Mouse (Mus musculus) stomach, embryonic 14.5 days (tissue): Measurements from ENCODE around the gene Lrrc31. TPM values are rescaled to one million over a fixed set of nuclear protein-coding genes. Genes with fewer than 3 reads are reported as not detected.
"Not testable (repeated sequence)": the region's sequence is repeated elsewhere in the genome, so short reads cannot be mapped to it uniquely, and the experiment has no call there.

ENCODE experiments used
- ATAC-seq: fragments of 200-750 bp; cut with Nextera tagmentation; 2 replicates; pipeline ENCODE4 v1.8.0; 2017; ENCODE audit warnings: low read depth, moderate TSS enrichment; ENCODE audit not compliant: insufficient number of reproducible peaks, insufficient read depth, low FRiP score
- H3K27ac ChIP-seq: fragments of 300-500 bp; sonication (generic); 2 replicates; pipeline ENCODE4 v1.5.1; 2014; ENCODE audit warnings: mild to moderate bottlenecking, low read length, moderate library complexity, mixed read lengths
- H3K27me3 ChIP-seq: fragments of 300-500 bp; sonication (generic); 2 replicates; pipeline ENCODE4 v1.6.1; 2014; ENCODE audit warnings: low read length, control low read depth, mixed read lengths; ENCODE audit not compliant: control insufficient read depth, insufficient read depth
- H3K36me3 ChIP-seq: fragments of 300-500 bp; sonication (generic); 2 replicates; pipeline ENCODE4 v1.6.1; 2014; ENCODE audit warnings: mild to moderate bottlenecking, control low read depth, low read length, moderate library complexity, mixed read lengths; ENCODE audit not compliant: control insufficient read depth, insufficient read depth
- H3K4me1 ChIP-seq: fragments of 300-500 bp; sonication (generic); 2 replicates; pipeline ENCODE4 v1.6.1; 2014; ENCODE audit warnings: low read length, control low read depth, mixed read lengths; ENCODE audit not compliant: control insufficient read depth, insufficient read depth
- H3K4me2 ChIP-seq: fragments of 300-500 bp; sonication (generic); replicated peaks from 2 replicates; pipeline ENCODE4 v1.6.1; 2014; ENCODE audit warnings: low read depth, low read length, control low read depth
- H3K4me3 ChIP-seq: fragments of 300-500 bp; sonication (generic); 2 replicates; pipeline ENCODE4 v1.5.1; 2014; ENCODE audit warnings: low read depth, low read length, control low read depth
- H3K9ac ChIP-seq: fragments of 300-500 bp; sonication (generic); replicated peaks from 2 replicates; pipeline ENCODE4 v1.6.1; 2014; ENCODE audit warnings: low read depth, mild to moderate bottlenecking, control low read depth, low read length, moderate library complexity, mixed read lengths
- H3K9me3 ChIP-seq: fragments of 300-500 bp; sonication (generic); 2 replicates; pipeline ENCODE4 v1.6.1; 2016; ENCODE audit warnings: low read depth, low read length, control low read depth; ENCODE audit not compliant: control insufficient read depth
- WGBS: fragments of 180-500 bp; shearing (Covaris S2); extraction: QIAGEN DNeasy Blood & Tissue Kit; methylation state at CpG from one replicate; pipeline ENCODE4 v1.1.7; 2014; 5-methylcytosine and 5-hydroxymethylcytosine counted together
- polyA plus RNA-seq: library from polyadenylated mRNA; unstranded; fragments of >200 nt; fragmentation: Nextera tagmentation; extraction: Ambion mirVana; gene quantifications from 2 replicates; pipeline ENCODE4 v1.2.1, GENCODE M21; 2014

Gene Lrrc31
- 0.39 and 1.4 TPM in 2 replicates for polyA plus RNA-seq

DNA sequence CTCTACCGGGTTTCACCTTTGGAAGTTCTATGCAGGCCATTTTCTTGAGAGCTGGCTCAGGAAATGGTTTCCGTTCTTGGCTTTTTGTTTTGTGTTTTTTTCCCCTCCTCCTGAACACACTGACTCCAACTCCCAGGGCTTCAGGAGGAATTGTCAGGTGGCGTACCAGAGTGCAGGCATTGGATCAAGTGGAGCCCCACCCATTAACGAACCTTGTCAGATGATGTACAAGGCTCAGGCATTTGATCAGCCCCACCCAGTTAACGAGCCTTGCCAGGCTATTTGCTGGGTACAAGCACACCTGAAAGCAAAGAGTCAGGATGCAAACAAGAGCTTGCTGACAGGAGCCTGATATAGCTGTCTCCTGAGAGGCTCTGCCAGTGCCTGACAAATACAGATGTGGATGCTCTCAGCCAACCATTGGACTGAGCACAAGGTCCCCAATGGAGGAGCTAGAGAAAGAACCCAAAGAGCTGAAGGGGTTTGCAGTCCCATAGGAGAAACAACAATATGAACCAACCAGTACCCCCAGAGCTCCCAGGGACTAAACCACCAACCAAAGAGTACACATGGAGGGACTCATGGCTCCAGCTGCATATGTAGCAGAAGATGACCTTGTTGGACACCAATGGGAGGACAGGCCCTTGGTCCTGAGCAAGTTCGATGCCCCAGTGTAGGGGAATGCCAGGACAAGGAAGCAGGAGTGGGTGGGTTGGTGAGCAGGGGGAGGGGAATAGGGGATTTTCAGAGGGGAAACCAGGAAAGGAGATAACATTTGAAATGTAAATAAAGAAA, at the start of gene Lrrc31:
TSS of gene Lrrc31 (minus strand) at position 133 of the 795 bp plus-strand sequence.
- 72% methylated on average over 6 of the region's 6 CpGs for WGBS
- not testable (repeated sequence) for H3K4me2 ChIP-seq, H3K4me1 ChIP-seq, ATAC-seq, H3K9me3 ChIP-seq, H3K36me3 ChIP-seq, H3K27me3 ChIP-seq, H3K9ac ChIP-seq, H3K4me3 ChIP-seq, H3K27ac ChIP-seq

- H3K9ac ChIP-seq: no peak overlapping the region
- no peak overlapping the region for H3K4me3 ChIP-seq
- H3K4me2 ChIP-seq: no peak overlapping the region
- WGBS: 72% methylated on average over 9 of the region's 9 CpGs
- H3K4me1 ChIP-seq: peaks cover 4% of the 10 kb centered on the region; the same call in 1 of the 2 replicates
- H3K27ac ChIP-seq: no peak overlapping the region
- no peaks in the 10 kb centered on the region for H3K36me3 ChIP-seq
- H3K9me3 ChIP-seq: no peaks in the 10 kb centered on the region
- no peaks in the 10 kb centered on the region for H3K27me3 ChIP-seq
- no peak for ATAC-seq
These were observed 48.7 kb upstream of the Lrrc31 start for GRCm38 (mm10) chr3:30748316-30748715.

- H3K9ac ChIP-seq: no peak within 1 kb of the TSS
- no peak within 1 kb of the TSS for H3K27ac ChIP-seq
- H3K4me1 ChIP-seq: peaks cover 4% of the 10 kb centered on the region; the same call in 1 of the 2 replicates
- no peaks in the 10 kb centered on the region for H3K9me3 ChIP-seq
- H3K4me3 ChIP-seq: no peak within 1 kb of the TSS
- 78% methylated on average over 7 of the region's 7 CpGs for WGBS
- H3K4me2 ChIP-seq: no peak within 1 kb of the TSS
- H3K27me3 ChIP-seq: no peaks in the 10 kb centered on the region
- ATAC-seq: no peak
- H3K36me3 ChIP-seq: no peaks in the 10 kb centered on the region
These were observed 46.4 kb upstream of the Lrrc31 start, which contains the start of gene Samd7 for GRCm38 (mm10) chr3:30746006-30746405. TSS of gene Samd7 (plus strand) at chr3:30746293.

- Histone ChIP-seq H3K9me3 (no peaks in the 10 kb centered on the region), H3K27me3 (no peaks in the 10 kb centered on the region), H3K9ac (no peak overlapping the region), H3K4me1 (no peaks in the 10 kb centered on the region), H3K36me3 (no peaks in the 10 kb centered on the region), H3K4me2 (no peak overlapping the region), H3K27ac (no peak overlapping the region), H3K4me3 (no peak overlapping the region)
- 81% methylated on average over 7 of the region's 7 CpGs for WGBS
- no peak for ATAC-seq
These were observed 43.2 kb upstream of the Lrrc31 start for GRCm38 (mm10) chr3:30742891-30743290.

- H3K4me1 ChIP-seq: no peaks in the 10 kb centered on the region
- H3K27me3 ChIP-seq: no peaks in the 10 kb centered on the region
- no peak overlapping the region for H3K4me2 ChIP-seq
- no peaks in the 10 kb centered on the region for H3K9me3 ChIP-seq
- no peak overlapping the region for H3K27ac ChIP-seq
- WGBS: 88% methylated on average over 6 of the region's 6 CpGs
- H3K4me3 ChIP-seq: no peak overlapping the region
- H3K9ac ChIP-seq: no peak overlapping the region
- no peak for ATAC-seq
- no peaks in the 10 kb centered on the region for H3K36me3 ChIP-seq
These were observed 41.7 kb upstream of the Lrrc31 start for GRCm38 (mm10) chr3:30741306-30741705.

DNA sequence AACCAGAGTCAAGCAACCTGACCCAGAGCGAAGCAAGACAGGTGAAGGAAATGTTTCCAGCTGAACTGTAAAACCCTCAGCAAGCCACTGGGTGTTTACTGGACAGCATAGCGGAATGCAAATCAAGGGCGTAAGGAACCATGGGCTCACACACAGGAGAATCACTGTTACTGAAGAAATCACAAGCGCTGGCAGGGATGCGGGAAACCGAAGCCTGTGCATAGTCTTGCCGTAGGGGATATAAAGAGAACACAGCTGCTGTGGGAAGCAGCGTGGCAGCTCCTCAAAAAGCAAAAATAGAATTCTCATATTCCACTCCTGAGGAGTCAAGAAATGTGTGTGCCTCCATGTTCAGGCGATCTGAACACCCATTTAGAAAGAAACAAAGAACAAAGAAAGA, 37.2 kb upstream of the Lrrc31 start:
- Histone ChIP-seq H3K9ac (no peak overlapping the region), H3K27me3 (no peaks in the 10 kb centered on the region), H3K4me1 (no peaks in the 10 kb centered on the region), H3K4me2 (no peak overlapping the region), H3K27ac (no peak overlapping the region), H3K36me3 (no peaks in the 10 kb centered on the region), H3K9me3 (no peaks in the 10 kb centered on the region), H3K4me3 (no peak overlapping the region)
- 80% methylated on average over 9 of the region's 9 CpGs for WGBS
- no peak for ATAC-seq

- no peak overlapping the region for H3K4me3 ChIP-seq
- WGBS: 80% methylated on average over 5 of the region's 5 CpGs
- no peaks in the 10 kb centered on the region for H3K27me3 ChIP-seq
- ATAC-seq: no peak
- no peaks in the 10 kb centered on the region for H3K9me3 ChIP-seq
- no peaks in the 10 kb centered on the region for H3K36me3 ChIP-seq
- no peak overlapping the region for H3K9ac ChIP-seq
- H3K27ac ChIP-seq: no peak overlapping the region
- H3K4me1 ChIP-seq: no peaks in the 10 kb centered on the region
- H3K4me2 ChIP-seq: no peak overlapping the region
These were observed 29.4 kb upstream of the Lrrc31 start for GRCm38 (mm10) chr3:30729046-30729445.

DNA sequence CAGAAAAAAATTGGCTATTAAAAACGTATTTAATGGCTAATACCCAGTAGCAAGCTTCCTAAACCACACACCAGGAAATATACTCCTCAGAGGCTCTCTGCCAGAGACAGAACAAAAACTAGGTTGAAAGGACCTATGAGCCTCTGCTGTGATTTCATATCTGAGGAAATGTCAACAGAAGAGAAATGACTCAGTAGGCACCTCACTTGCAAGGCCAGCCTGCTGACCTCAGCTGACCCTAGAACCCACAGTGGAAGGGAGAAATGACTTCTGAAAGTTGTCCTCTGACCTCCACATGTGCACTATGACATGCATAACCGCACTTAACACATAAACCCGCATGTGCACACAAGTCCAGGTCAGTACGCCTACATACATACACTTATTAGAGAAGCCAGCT, 27.6 kb upstream of the Lrrc31 start:
- no peaks in the 10 kb centered on the region for H3K36me3 ChIP-seq
- ATAC-seq: no peak
- no peak overlapping the region for H3K9ac ChIP-seq
- no peak overlapping the region for H3K27ac ChIP-seq
- 68% methylated on average over 4 of the region's 4 CpGs for WGBS
- H3K4me1 ChIP-seq: no peaks in the 10 kb centered on the region
- no peaks in the 10 kb centered on the region for H3K9me3 ChIP-seq
- H3K27me3 ChIP-seq: no peaks in the 10 kb centered on the region
- H3K4me3 ChIP-seq: no peak overlapping the region
- H3K4me2 ChIP-seq: no peak overlapping the region

- no peak overlapping the region for H3K4me2 ChIP-seq
- no peak overlapping the region for H3K9ac ChIP-seq
- H3K9me3 ChIP-seq: no peaks in the 10 kb centered on the region
- ATAC-seq: no peak
- H3K4me3 ChIP-seq: no peak overlapping the region
- H3K4me1 ChIP-seq: no peaks in the 10 kb centered on the region
- WGBS: 76% methylated on average over 7 of the region's 7 CpGs
- no peaks in the 10 kb centered on the region for H3K27me3 ChIP-seq
- H3K27ac ChIP-seq: no peak overlapping the region
- no peaks in the 10 kb centered on the region for H3K36me3 ChIP-seq
These were observed 25.9 kb upstream of the Lrrc31 start for GRCm38 (mm10) chr3:30725514-30725913.
